Mouse (Mus musculus): Measurements from ENCODE around the gene Rbbp5. TPM values are rescaled to one million over a fixed set of nuclear protein-coding genes. Genes with fewer than 3 reads are reported as not detected.

The Rbbp5 gene
- polyA plus RNA-seq, 1 experiment from 2014 or later = 46.5 TPM

- H3K4me2 ChIP-seq (ENCODE audit: low read length) = no peak overlapping the region
- peaks cover 14% of the 10 kb centered on the region for H3K4me1 ChIP-seq (ENCODE audit: control insufficient read depth, insufficient read depth, low read length)
- no peaks in the 10 kb centered on the region for H3K9me3 ChIP-seq (replicated peaks; ENCODE audit: control insufficient read depth, low read length)
- no peak for ATAC-seq
- H3K27ac ChIP-seq (ENCODE audit: low read depth, low read length) = no peak overlapping the region
- WGBS = 62% methylated on average over 1 of the region's 1 CpGs
- H3K4me3 ChIP-seq (ENCODE audit: low read depth, low read length) = no peak overlapping the region
- DNase-seq (ENCODE audit: low spot score) = no peak
- no peaks in the 10 kb centered on the region for H3K36me3 ChIP-seq (ENCODE audit: control insufficient read depth, insufficient read depth, low read length)
- H3K27me3 ChIP-seq (replicated peaks; ENCODE audit: control insufficient read depth, insufficient read depth, low read length) = no peaks in the 10 kb centered on the region
- 0 out of 2 replicates have a peak overlapping the region, but pooled peaks have one; percentile 5 for H3K9ac ChIP-seq (ENCODE audit: low read length)
Observed at GRCm38 (mm10) chr1:132474496-132474895, 2.7 kb upstream of the Rbbp5 start.

- 4% methylated on average over 9 of the region's 9 CpGs for WGBS
- H3K4me2 ChIP-seq (ENCODE audit: low read length) = peak overlapping the region; percentile 82
Observed at GRCm38 (mm10) chr1:132476575-132476927, 614 bp upstream of the Rbbp5 start.

GRCm38 (mm10) chr1:132479438-132479837 lies 2.3 kb downstream of the Rbbp5 start:
- H3K27me3 ChIP-seq (replicated peaks; ENCODE audit: control insufficient read depth, insufficient read depth, low read length) = no peaks in the 10 kb centered on the region
- H3K27ac ChIP-seq (ENCODE audit: low read depth, low read length) = no peak overlapping the region
- no peak overlapping the region for H3K4me2 ChIP-seq (ENCODE audit: low read length)
- peaks cover 14% of the 10 kb centered on the region for H3K4me1 ChIP-seq (ENCODE audit: control insufficient read depth, insufficient read depth, low read length)
- no peak overlapping the region for H3K4me3 ChIP-seq (ENCODE audit: low read depth, low read length)
- no peak overlapping the region for H3K9ac ChIP-seq (ENCODE audit: low read length)
- H3K36me3 ChIP-seq (ENCODE audit: control insufficient read depth, insufficient read depth, low read length) = no peaks in the 10 kb centered on the region; the same call in 1 of the 2 replicates
- DNase-seq (ENCODE audit: low spot score) (no peak), ATAC-seq (no peak)
- WGBS = 88% methylated on average over 1 of the region's 1 CpGs
- H3K9me3 ChIP-seq (replicated peaks; ENCODE audit: control insufficient read depth, low read length) = no peaks in the 10 kb centered on the region

More at GRCm38 (mm10) chr1:132476575-132476927, 614 bp upstream of the Rbbp5 start:
- Histone ChIP-seq H3K36me3 (ENCODE audit: control insufficient read depth, insufficient read depth, low read length) (no peaks in the 10 kb centered on the region), H3K9me3 (replicated peaks; ENCODE audit: control insufficient read depth, low read length) (no peaks in the 10 kb centered on the region), H3K4me1 (ENCODE audit: control insufficient read depth, insufficient read depth, low read length) (peaks cover 14% of the 10 kb centered on the region), H3K27me3 (replicated peaks; ENCODE audit: control insufficient read depth, insufficient read depth, low read length) (no peaks in the 10 kb centered on the region), H3K9ac (ENCODE audit: low read length) (peak overlapping the region; percentile 73), H3K4me3 (ENCODE audit: low read depth, low read length) (peak overlapping the region; percentile 58), H3K27ac (ENCODE audit: low read depth, low read length) (0 out of 2 replicates have a peak overlapping the region, but pooled peaks have one; percentile 33)
- ATAC-seq (no peak; the same call in 1 of the 2 replicates), DNase-seq (ENCODE audit: low spot score) (no peak)

GRCm38 (mm10) chr1:132481619-132482018 lies 4.5 kb downstream of the Rbbp5 start:
- H3K27ac ChIP-seq (ENCODE audit: low read depth, low read length) = no peak overlapping the region
- DNase-seq (ENCODE audit: low spot score) (no peak), ATAC-seq (no peak)
- peaks cover 9% of the 10 kb centered on the region for H3K4me1 ChIP-seq (ENCODE audit: control insufficient read depth, insufficient read depth, low read length)
- peaks cover 18% of the 10 kb centered on the region for H3K36me3 ChIP-seq (ENCODE audit: control insufficient read depth, insufficient read depth, low read length)
- WGBS = 85% methylated on average over 2 of the region's 2 CpGs
- H3K9ac ChIP-seq (ENCODE audit: low read length) = no peak overlapping the region
- H3K9me3 ChIP-seq (replicated peaks; ENCODE audit: control insufficient read depth, low read length) = no peaks in the 10 kb centered on the region
- H3K27me3 ChIP-seq (replicated peaks; ENCODE audit: control insufficient read depth, insufficient read depth, low read length) = no peaks in the 10 kb centered on the region
- no peak overlapping the region for H3K4me2 ChIP-seq (ENCODE audit: low read length)
- H3K4me3 ChIP-seq (ENCODE audit: low read depth, low read length) = no peak overlapping the region

GRCm38 (mm10) chr1:132483234-132483633 lies 6.1 kb downstream of the Rbbp5 start:
- Histone ChIP-seq H3K4me1 (ENCODE audit: control insufficient read depth, insufficient read depth, low read length) (peaks cover 3% of the 10 kb centered on the region), H3K4me3 (ENCODE audit: low read depth, low read length) (no peak overlapping the region), H3K27me3 (replicated peaks; ENCODE audit: control insufficient read depth, insufficient read depth, low read length) (no peaks in the 10 kb centered on the region), H3K4me2 (ENCODE audit: low read length) (no peak overlapping the region), H3K9me3 (replicated peaks; ENCODE audit: control insufficient read depth, low read length) (no peaks in the 10 kb centered on the region), H3K36me3 (ENCODE audit: control insufficient read depth, insufficient read depth, low read length) (peaks cover 30% of the 10 kb centered on the region), H3K9ac (ENCODE audit: low read length) (no peak overlapping the region), H3K27ac (ENCODE audit: low read depth, low read length) (no peak overlapping the region)
- DNase-seq (ENCODE audit: low spot score) = no peak
- 91% methylated on average over 3 of the region's 3 CpGs for WGBS
- no peak for ATAC-seq

GRCm38 (mm10) chr1:132483759-132484158 lies 6.6 kb downstream of the Rbbp5 start:
- Histone ChIP-seq H3K36me3 (ENCODE audit: control insufficient read depth, insufficient read depth, low read length) (peaks cover 31% of the 10 kb centered on the region), H3K27me3 (replicated peaks; ENCODE audit: control insufficient read depth, insufficient read depth, low read length) (no peaks in the 10 kb centered on the region), H3K27ac (ENCODE audit: low read depth, low read length) (no peak overlapping the region), H3K4me3 (ENCODE audit: low read depth, low read length) (no peak overlapping the region), H3K9me3 (replicated peaks; ENCODE audit: control insufficient read depth, low read length) (no peaks in the 10 kb centered on the region), H3K4me2 (ENCODE audit: low read length) (no peak overlapping the region), H3K9ac (ENCODE audit: low read length) (no peak overlapping the region), H3K4me1 (ENCODE audit: control insufficient read depth, insufficient read depth, low read length) (no peaks in the 10 kb centered on the region)
- WGBS = 88% methylated on average over 6 of the region's 6 CpGs
- DNase-seq (ENCODE audit: low spot score) (no peak), ATAC-seq (no peak)

- no peak overlapping the region for H3K4me3 ChIP-seq (ENCODE audit: low read depth, low read length)
- DNase-seq (ENCODE audit: low spot score) = no peak
- no peaks in the 10 kb centered on the region for H3K9me3 ChIP-seq (replicated peaks; ENCODE audit: control insufficient read depth, low read length)
- H3K4me2 ChIP-seq (ENCODE audit: low read length) = no peak overlapping the region
- no peak overlapping the region for H3K27ac ChIP-seq (ENCODE audit: low read depth, low read length)
- H3K4me1 ChIP-seq (ENCODE audit: control insufficient read depth, insufficient read depth, low read length) = no peaks in the 10 kb centered on the region
- H3K36me3 ChIP-seq (ENCODE audit: control insufficient read depth, insufficient read depth, low read length) = peaks cover 83% of the 10 kb centered on the region
- WGBS = 82% methylated on average over 2 of the region's 2 CpGs
- ATAC-seq = no peak
- H3K9ac ChIP-seq (ENCODE audit: low read length) = no peak overlapping the region
- no peaks in the 10 kb centered on the region for H3K27me3 ChIP-seq (replicated peaks; ENCODE audit: control insufficient read depth, insufficient read depth, low read length)
Observed at GRCm38 (mm10) chr1:132500535-132500934, 23.4 kb downstream of the Rbbp5 start.

DNA sequence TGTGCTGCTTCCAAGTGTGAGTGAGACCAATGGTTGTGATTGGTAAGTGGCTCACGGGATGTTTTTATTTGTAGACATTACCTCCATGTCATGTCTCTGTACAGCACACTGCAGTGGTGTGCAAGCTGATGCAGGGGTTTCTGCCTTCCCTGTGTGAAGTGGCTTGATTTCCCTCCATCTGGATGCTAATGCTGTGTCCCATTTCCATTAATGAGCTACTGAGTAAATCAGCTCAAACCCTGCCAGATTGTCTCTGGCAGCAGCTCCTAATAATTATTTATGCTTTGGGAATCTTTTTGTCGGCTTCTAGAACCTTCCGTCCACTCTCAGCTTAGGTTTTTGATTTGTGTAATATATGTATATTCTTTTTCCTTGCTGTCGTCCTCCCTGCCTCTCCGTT lies 28.0 kb downstream of the Rbbp5 start:
- no peak overlapping the region for H3K4me3 ChIP-seq (ENCODE audit: low read depth, low read length)
- H3K27me3 ChIP-seq (replicated peaks; ENCODE audit: control insufficient read depth, insufficient read depth, low read length) = no peaks in the 10 kb centered on the region
- H3K9ac ChIP-seq (ENCODE audit: low read length) = no peak overlapping the region
- no peak overlapping the region for H3K27ac ChIP-seq (ENCODE audit: low read depth, low read length)
- DNase-seq (ENCODE audit: low spot score) = peak; percentile 47
- peaks cover 67% of the 10 kb centered on the region for H3K36me3 ChIP-seq (ENCODE audit: control insufficient read depth, insufficient read depth, low read length)
- no peaks in the 10 kb centered on the region for H3K4me1 ChIP-seq (ENCODE audit: control insufficient read depth, insufficient read depth, low read length)
- no peaks in the 10 kb centered on the region for H3K9me3 ChIP-seq (replicated peaks; ENCODE audit: control insufficient read depth, low read length)
- ATAC-seq = no peak; the same call in 1 of the 2 replicates
- no peak overlapping the region for H3K4me2 ChIP-seq (ENCODE audit: low read length)
- WGBS = 85% methylated on average over 5 of the region's 5 CpGs

DNA sequence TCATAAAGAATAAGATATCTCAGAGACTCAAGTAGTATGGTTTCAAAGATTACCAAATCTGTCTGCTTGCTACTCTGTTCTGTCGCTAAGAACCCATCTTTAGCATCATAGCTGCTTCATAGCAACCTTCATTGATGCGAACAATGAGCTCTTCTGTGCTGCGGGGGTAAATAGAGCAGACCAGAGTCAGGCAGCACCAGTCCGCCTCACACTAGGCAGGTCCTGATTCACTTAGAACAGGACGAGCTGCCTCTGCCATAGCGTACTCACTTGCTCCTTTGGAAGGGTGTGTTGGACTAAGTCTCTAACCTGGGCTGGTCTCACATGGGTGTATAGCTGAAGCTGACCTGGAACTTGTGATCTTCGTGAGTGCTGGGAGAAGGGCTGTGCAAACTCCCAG lies 28.9 kb downstream of the Rbbp5 start, which contains the start of gene Tmem81:
Tmem81 (plus strand) TSS at position 173 of the 400 bp plus-strand sequence.
- H3K4me3 ChIP-seq (ENCODE audit: low read depth, low read length) = no peak within 1 kb of the TSS
- no peaks in the 10 kb centered on the region for H3K4me1 ChIP-seq (ENCODE audit: control insufficient read depth, insufficient read depth, low read length)
- DNase-seq (ENCODE audit: low spot score) (no peak), ATAC-seq (no peak)
- 84% methylated on average over 7 of the region's 7 CpGs for WGBS
- no peak within 1 kb of the TSS for H3K9ac ChIP-seq (ENCODE audit: low read length)
- no peak within 1 kb of the TSS for H3K4me2 ChIP-seq (ENCODE audit: low read length)
- no peaks in the 10 kb centered on the region for H3K9me3 ChIP-seq (replicated peaks; ENCODE audit: control insufficient read depth, low read length)
- peaks cover 60% of the 10 kb centered on the region for H3K36me3 ChIP-seq (ENCODE audit: control insufficient read depth, insufficient read depth, low read length)
- no peaks in the 10 kb centered on the region for H3K27me3 ChIP-seq (replicated peaks; ENCODE audit: control insufficient read depth, insufficient read depth, low read length)
- H3K27ac ChIP-seq (ENCODE audit: low read depth, low read length) = no peak within 1 kb of the TSS

Measured in forebrain, embryonic 14.5 days (tissue).